Mouse (Mus musculus): Measurements from ENCODE around the gene Tph1.
"Not testable (repeated sequence)": the region's sequence is repeated elsewhere in the genome, so short reads cannot be mapped to it uniquely, and the experiment has no call there.

The Tph1 gene

DNA sequence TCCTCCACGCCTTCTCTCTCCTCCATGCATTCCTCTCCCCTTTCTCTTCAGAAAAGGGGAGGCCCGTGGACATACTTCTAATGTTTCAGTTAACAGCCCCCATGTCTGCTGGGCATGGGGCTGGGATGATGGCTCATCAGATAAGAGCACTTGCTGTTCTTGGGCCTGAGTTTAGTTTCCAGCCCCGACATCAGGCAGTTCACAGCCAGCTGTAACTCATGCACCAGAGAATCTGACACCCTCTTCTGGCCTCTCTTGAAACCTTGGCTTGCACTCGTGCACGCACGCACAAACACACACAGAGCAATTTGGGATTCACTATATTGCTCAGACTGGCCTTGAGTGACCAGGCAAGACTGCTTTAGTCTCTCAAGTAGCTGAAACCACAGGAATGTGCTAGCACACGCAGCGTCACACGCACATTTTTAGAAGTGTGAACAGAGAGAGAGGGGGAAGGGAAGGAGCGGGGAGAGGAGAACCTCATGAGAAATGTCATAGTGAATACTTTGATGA is at the start of gene Tph1:
Gene Tph1 (minus strand): TSS at position 378 of the 513 bp plus-strand sequence.
- no peak for DNase-seq (ENCODE audit: extremely low read depth, low read depth)

DNA sequence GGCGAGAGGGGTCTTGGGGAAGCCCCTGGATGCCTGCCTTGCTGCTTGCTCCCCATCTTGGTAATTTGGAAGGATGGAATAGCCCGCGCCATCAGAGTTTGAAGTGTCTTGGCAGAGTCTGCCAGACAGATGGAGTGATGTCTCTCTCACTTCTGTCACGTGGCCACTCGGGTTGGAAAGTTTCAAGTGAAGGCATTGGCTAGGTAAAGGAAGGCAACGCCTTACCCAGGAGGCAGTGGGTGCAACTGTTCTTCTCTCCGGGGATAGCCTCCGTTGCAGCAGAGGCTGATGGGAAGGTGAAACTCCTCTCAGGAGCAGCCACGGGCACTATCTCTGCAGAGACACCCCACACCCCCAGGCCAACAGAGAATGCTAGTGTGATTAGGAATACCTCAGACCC is 48.1 kb upstream of the Tph1 start:
- DNase-seq (ENCODE audit: extremely low read depth, low read depth) = no peak

DNA sequence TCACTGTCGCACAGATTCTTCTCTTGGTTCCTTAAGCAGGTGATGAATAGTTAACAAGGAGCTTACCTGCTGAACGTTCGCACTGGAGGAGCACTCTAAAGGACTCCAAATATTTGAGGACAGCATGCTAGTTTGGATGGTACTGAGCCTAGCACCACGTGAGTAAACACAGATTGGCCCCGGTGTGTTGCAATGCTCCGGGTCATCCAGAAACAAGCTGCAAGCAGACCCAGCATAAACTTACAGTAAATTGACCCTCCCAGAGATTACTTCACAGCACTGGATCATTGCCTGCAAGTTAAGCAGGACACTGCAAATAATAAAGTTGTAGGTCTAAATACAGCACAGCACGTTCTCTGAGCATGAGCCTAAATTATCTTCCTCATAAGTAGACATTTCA is 47.2 kb upstream of the Tph1 start:
- no peak for DNase-seq (ENCODE audit: extremely low read depth, low read depth)

DNA sequence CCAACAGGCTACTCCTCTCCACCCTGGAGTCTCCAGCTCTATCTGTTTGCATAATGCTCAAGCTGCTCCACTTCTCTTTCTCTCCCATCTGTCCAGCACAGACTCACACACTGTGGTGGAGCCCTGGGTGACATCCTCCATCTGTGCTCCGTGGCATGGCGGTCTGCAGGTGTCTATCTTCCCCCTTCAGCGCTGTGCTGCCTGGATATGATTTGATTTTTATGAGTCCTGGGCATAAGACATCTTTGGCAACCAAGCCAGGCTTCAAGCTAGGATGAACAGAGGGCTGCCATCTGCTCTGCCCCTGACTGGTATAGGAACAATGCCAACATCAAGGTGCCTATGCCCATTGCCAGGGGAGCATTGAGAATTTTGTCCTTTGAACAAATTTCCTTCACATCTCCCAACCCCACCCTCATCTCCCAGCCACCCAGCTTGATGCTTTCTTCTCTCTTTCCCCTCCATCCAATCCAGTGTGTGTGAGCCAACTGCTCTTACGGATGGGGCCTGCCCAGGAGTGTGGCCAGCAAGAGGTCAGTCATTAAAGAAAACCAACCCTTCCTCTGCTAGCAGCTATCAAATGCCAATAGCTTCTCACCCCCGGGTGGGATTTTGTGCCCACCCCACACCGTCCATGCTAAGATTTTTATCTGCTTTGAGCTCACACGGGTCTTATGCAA is 46.4 kb upstream of the Tph1 start:
- no peak for DNase-seq (ENCODE audit: extremely low read depth, low read depth)

DNA sequence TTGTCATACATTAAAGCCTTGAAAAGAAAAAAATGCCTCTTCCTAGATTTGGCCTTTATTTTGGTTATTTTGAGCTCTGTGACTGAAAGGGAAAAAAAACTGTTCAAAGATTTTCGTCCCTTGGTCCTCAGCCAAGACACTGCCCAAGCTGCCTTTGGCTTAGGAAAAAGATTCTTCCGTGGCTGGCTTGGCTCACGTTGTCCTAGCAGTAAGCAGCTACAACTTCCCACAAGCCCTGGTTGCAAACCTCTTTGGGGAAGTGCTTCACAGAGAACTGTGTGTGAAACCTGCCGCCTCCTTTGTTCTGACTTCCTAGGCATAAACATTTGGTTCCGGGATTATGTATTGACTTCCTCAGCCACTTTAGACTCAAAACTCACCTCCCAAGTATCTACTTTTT is 44.6 kb upstream of the Tph1 start:
- no peak for DNase-seq (ENCODE audit: extremely low read depth, low read depth)

DNA sequence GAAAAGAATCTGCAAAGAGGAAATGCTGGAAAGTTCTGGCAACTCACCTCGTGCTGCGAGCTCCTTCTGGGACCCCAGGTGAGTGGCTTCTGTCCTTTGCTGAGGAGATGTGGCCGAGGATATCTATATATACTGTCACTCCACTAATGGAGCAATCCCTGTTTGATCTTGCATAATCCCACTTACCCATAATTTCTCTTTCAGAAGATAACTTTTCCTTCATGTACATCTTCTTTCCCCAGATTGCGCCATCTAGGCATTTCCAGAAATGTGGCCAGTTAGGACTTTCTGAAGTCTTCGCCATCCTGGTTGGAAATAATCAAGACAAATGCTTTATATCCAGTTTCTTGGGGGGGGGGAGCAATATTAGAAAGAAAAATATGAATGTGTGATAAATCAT is 43.3 kb upstream of the Tph1 start, which contains the start of gene Saa3:
Gene Saa3 (minus strand): TSS at position 101 of the 400 bp plus-strand sequence.
- no peak for DNase-seq (ENCODE audit: extremely low read depth, low read depth)

DNA sequence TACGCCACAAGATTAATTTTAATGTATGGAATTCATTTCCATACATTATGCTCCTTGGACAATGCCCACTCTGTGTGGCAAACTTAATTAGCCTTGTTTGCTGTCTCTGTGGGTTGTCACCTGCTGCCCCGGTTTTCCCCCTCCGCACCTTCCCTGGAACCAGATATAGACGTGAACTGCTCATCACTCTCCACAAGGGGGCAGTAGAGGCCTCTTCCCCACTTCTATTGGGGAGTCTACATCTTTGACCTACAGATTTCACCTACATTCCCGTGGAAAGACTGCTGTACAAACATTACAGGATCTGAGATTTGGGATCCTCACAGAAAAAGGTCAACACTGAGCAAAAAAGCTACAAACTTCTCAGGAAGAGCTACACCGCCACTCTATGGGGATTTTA is 42.2 kb upstream of the Tph1 start:
- no peak for DNase-seq (ENCODE audit: extremely low read depth, low read depth)

DNA sequence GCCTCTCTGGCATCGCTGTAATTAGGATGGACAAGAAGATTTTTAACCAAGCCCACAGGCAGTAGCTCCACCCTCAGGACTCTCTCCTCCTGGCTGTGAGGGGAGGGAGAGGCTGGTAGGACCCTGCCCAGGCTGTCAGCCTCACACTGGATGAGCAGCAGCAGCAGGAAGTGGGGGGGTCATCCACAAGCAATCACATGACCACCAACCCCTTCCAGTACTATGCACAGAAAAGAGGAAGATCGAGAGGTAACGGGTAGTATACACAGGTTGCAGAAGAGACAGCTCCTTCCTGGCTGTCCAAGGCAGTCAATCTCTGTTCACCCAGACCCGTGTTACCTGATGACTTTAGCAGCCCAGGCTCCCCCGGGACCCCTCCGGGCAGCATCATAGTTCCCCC is 39.9 kb upstream of the Tph1 start:
- DNase-seq (ENCODE audit: extremely low read depth, low read depth) = no peak

DNA sequence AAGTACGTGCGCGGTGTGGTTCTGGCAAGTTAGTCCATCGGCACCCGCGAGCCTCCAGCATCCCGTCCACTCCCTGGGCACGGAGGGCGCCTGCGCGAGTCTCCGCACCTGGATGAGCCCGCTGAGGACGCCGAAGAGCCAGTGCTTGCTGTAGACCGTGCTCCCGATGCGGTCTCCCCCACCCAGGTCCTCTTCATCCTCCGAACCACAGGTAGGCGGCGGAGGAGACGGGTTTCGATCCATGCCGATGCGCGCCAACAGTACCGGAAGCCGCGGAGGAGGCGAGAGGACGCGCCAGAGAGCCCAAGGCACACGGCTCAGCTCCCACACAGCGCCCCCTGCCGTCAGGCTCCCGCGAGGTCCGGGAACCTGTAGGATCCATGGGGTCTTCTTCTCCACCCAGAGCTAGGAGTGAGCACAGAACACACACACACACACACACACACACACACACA is 38.1 kb upstream of the Tph1 start, which contains the start of gene Saal1:
Gene Saal1 (minus strand): TSS at position 291 of the 455 bp plus-strand sequence.
- peak; percentile 71 for DNase-seq (ENCODE audit: extremely low read depth, low read depth)

DNA sequence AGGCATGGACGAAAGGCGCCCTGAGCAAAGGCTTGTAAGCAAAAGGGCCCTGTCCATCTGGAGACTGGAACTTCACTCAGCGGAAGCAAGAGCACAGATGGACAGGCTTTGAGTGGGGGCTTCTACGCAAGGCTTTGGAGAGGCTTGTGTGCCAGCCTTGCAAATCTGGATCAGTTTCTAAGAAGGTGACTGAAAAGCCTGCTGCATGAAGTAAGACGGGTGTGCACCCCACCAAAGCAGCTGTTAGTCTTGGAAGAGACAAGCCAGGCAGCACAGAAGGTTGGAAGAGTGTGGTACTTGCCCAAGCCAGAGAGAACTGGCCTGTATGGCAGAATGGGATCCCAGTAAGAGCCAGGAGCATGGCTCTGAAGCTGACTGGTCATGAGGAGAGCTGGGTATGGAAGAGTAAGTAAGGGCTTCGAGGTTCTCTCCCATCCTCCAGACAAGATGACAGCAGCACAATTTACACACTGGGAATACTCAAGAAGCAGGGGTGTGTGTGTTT is 28.2 kb upstream of the Tph1 start:
- DNase-seq (ENCODE audit: extremely low read depth, low read depth) = no peak

DNA sequence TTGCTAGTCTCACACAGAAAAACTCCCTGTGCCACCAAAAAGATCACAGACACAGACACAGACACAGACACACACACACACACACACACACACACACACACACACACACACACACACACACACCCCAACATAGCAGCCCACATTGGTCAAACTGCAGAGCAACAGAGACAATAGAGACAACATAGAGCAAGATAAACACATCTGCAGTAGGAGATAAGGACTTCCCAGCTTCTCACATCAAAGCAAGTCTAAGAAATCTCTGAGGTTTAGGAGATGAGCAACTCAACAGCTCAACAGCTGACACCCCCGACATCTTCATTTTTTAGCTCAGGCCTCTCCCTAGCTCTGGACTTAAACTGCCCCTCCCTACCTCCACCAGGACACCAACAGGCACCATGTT is 24.4 kb upstream of the Tph1 start:
- peak; percentile 70 for DNase-seq (ENCODE audit: extremely low read depth, low read depth)

DNA sequence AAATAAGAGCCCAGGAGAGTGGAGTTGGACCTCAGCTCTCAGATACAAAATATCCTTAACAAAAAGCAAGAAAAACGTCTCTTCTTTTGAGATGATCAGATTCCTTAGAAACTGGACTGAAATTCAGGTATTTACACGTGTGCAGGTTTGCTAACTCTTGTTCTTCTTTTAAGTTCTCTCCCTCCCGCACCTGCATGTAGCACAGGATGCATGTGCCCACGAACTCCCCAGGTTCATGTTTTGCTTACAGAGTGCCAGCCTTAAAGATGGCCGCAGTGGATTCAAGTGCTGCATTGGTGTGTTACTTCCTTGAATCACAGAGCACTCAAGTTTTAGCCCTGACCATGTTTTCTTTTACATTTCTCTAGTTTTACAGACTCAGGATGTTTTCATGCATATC is 14.5 kb upstream of the Tph1 start:
- DNase-seq (ENCODE audit: extremely low read depth, low read depth) = no peak

DNA sequence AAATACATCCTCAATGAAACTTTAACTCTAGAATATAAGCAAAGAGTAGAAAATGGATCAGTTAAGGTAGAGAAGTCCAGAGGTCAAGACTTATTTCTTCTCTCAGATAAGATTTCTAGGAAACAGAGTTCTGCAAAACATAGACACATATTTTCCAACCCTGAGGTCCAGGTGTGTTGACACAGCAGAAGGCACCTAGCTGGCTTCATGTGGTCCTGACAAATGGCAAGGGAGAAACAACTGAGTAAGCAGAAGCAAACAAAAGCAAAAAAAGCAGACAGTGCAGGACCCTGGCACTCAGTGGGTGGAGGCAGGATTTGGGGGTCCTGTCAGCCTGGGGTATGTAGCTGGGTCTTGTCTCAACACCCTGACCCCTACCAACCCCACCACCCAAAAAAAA is 8.4 kb upstream of the Tph1 start:
- no peak for DNase-seq (ENCODE audit: extremely low read depth, low read depth)

DNA sequence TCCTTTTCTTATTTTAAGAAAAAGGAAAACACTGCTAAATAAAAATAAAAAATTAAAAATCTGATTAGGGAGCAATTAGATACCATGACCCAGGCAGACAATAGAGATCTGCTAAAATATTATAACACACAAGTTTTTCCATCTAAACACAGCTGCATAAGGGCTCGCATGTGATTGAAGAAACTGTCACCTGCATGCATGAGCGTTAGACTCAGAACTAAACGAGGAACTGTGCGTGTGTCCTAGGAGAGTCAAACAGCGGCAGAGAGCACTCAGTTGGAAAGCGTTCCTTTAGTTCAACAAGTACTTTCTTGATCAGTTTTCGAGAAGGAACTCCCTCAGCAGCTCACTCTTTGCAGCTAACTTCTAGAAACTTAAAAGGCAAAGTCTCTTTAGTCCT is 6.7 kb upstream of the Tph1 start:
- not testable (repeated sequence) for DNase-seq (ENCODE audit: extremely low read depth, low read depth)

DNA sequence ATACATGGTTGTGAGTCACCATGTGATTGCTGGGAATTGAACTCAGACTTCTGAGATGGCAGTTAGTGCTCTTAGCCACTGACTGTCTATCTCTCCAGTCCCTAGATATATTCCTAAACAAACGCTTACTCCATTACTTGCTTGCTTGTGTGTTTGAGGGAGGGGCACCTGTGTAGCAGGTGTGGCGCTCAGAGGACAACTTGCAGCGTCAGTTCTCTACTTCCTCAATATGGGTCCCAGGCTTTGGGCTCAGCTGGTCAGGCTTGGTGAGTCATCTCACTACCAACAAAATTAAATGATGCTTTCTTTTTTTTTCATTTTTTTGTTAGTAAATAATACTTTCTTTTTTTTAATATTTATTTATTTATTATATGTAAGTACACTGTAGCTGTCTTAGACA is 6.1 kb upstream of the Tph1 start:
- DNase-seq (ENCODE audit: extremely low read depth, low read depth) = no peak

DNA sequence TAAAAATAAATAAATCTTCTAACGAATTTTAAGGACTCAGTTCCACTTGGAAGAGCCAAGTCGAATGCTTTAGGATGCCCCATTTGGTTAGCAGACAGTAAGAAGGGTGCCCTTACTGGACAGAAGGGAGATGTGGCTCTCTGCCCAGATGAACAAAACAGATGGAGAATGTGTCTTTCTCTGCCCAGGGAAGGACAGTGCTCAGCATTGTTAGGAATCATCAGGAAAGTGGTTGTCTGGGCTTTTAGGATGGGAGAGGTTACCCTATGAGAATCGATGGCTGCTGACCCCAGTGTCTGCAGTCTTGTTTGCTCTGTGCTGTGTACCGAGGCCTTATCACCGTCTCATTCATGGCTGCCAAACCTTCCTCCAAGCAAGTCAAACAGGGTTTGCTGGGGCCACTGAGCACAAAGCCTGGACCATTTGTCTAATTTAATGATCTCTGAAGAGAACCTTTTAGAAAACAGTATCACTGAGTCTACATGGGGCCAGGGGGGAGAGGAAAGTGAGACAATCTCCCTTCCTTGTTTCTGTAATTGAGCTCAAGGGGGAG is 4.5 kb upstream of the Tph1 start:
- no peak for DNase-seq (ENCODE audit: extremely low read depth, low read depth)

DNA sequence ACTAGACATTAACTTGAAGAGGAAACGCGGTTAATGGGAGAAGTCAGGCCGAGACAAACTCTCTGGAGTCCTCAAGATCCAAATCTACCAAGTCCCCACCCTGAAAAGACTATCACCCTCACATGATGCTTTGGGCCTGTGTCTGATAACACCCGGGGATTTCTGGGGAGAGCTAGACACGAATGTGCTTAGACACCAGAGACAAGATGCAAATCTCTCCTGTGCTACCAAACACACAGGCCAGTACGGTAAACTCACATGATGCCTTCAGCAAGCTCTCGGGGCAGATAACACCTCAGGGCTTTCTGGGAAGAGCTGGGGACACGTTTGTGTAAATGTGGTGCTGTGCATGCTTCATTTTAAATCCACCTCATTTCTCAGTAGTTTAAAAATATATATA is 3.5 kb upstream of the Tph1 start:
- no peak for DNase-seq (ENCODE audit: extremely low read depth, low read depth)

DNA sequence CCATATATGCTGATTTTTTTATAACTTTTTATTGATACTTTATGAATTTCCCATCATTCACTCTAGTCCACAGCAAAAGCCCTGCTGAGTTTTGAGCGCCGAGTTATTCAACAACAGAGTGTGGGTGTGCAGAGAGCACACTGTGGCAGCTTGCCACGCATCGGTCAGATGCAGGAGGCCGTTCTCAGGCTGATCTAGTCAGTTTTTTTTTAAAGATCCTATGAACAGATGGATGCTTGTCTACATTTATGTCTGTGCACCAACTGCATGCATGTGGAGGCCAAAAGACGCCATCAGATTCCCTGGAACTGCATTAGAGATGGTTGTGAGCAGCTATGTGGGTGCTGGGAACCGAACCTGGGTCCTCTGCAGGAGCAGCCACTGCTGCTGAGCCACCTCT is 2.7 kb upstream of the Tph1 start:
- no peak for DNase-seq (ENCODE audit: extremely low read depth, low read depth)

DNA sequence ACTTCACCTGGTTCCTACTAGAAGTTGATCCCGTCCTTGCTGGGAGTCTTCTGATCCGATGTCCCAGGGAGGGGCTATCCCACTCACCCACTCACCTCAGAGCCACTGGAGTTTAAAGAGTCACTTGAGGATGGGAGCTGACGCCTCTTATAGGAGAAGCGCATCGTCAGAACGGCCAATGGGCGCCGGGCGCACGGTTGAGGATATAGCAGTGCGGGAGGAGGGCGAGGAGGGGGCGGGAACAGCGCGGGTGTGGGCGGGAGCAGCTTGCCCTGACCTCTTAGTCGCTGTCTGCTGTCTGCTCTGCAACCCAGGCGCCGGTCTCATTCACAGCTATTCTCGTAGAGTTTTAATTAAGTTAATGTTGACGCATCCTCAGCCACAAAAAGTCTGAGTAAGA is 5.1 kb downstream of the Tph1 start:
- DNase-seq (ENCODE audit: extremely low read depth, low read depth) = no peak

DNA sequence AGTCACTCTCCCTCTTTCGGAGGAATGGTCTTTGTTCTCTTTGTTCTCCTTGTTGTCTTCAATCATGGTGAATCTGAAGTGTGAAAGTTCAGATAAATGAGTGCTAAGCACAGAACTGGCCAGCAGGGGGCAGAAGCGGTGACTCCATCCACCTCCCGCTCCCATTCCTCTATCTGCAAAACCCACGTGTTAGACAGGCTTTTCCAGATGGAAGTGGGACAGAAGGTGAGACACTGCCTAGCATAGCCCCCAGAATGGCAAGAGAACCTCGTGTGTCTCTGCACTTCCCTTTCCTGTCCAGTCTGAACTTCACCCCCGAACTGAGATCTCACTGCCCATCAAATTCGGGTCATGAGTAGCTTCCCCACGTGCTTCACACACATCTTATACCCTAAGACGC is 7.1 kb downstream of the Tph1 start:
- peak; percentile 30 for DNase-seq (ENCODE audit: extremely low read depth, low read depth)

DNA sequence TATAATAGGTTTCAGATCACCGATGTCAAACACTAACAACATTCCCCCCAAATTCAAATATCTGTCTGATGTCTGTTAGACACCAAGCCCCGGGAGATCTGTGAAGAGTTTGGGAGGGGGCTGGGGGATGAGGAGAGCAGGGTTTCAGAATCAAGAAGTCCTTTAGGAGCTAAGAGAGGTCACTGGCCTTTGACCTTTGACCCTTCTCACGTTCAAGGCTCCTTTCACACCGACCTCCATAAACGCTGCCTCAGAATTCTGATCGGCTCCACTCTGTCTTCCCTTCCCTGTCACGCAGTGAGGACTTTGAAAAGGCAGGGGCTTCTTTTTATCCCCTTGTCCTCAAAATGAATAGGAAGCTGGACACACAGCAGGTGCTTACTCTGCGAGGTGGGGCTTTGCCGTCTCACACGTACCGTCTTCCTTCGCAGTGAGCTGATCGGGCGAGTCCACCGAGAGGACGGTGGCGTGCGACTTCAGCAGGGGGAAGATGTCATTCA is 10.7 kb downstream of the Tph1 start:
- no peak for DNase-seq (ENCODE audit: extremely low read depth, low read depth)

DNA sequence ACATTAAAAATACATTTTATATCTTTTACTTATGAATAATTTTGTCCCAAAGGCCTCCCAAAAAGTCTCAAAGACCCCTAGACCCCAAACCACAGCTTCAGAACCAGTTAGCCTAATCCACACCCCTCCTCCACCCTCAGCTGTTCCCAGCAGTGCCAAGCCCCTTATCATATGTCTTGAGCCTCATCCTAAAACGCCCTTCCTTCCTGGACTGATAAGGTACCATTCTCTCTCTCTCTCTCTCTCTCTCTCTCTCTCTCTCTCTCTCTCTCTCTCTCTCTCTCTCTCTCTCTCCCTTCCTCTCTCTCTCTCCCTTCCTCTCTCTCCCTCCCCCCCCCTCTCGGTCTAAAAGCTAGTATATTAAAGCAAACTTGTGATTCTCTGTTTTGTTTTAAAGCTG is 20.1 kb downstream of the Tph1 start:
- DNase-seq (ENCODE audit: extremely low read depth, low read depth) = peak; percentile 43

DNA sequence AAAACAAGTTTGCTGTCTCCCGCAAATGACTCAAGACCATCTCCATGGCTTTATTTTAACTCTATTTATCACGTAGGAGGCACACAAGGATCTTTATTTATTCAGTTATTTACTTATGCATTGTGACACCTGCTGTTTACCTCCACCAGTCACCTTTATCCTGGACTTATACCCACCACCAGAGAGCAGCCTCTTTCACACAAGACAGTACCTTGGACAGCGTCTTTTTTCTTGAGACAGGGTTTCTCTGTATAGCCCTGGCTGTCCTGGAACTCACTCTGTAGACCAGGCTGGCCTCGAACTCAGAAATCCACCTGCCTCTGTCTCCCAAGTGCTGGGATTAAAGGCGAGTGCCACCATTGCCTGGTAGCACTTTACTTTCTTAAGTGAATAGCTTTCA is 22.1 kb downstream of the Tph1 start:
- not testable (repeated sequence) for DNase-seq (ENCODE audit: extremely low read depth, low read depth)

All from MEL-GATA-1-ER (cell line).